Mouse (Mus musculus): ENCODE measurements around the gene Fbxo47. TPM values are rescaled to one million over a fixed set of nuclear protein-coding genes. Genes with fewer than 3 reads are reported as not detected.
A peak's percentile ranks its signal among the peaks of the same experiment; 100 is the strongest.

Fbxo47 gene
- total RNA-seq, 2 experiments from 2014 or later: 0.69 to 1.3 TPM

DNA sequence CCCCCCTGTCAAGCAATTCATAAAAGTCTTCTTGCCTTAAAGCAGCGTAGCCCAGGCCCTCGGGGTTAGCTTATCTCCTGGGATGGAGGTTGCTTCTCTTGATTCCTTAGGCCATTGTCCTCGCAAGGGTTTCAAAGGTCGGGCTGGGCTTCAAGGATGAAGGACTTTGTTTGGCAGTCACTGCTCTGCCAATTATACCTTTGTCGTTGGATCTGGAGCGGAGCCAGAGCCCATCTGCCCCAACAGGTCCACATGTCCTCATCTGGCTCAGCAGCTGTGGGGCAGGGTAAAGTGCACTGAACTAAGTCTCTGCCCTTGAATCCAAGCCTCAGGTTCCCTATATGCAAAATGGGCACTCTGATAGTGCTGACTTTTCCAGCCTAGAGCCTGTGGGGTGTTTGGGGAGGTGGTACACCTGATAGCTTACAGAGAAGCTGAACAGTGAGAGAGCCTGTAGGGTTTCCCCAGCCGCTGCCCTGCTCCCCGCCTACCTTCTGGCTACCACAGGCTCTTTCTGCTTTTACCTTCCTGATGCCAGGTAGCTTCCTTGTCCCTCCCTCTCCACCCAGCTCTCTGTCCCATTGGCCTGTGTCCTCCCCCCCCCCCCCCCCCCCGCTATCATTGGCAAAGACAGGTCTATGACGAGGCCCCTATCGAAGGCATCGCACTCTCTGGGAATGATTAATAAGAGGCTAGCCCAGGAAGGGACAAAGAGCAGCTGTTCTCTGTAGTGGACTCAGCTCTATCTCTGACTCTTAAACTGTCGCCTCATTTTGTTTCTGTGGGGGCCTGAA lies 72.2 kb downstream of the Fbxo47 start:
- DNase-seq: no peak

DNA sequence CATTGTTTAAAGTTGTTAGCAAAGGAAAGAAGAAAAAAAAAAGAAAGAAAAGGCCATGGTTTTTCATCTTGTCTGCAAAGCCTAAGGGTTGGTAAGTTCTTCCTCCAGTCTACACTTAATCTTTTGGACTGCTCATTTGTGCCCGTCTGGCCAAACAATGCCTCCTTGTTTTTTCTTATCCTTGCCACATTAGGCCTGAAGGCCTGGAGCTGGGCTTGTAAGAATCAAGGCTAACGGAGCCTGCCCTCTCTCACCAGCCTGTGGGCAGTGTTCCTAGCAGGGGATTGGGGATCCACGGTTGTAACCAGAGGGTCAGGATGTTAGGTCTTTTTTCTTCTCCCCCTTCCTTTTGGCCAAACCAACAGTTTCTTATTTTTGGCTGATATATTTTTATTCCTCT lies 73.0 kb downstream of the Fbxo47 start:
- no peak for DNase-seq

DNA sequence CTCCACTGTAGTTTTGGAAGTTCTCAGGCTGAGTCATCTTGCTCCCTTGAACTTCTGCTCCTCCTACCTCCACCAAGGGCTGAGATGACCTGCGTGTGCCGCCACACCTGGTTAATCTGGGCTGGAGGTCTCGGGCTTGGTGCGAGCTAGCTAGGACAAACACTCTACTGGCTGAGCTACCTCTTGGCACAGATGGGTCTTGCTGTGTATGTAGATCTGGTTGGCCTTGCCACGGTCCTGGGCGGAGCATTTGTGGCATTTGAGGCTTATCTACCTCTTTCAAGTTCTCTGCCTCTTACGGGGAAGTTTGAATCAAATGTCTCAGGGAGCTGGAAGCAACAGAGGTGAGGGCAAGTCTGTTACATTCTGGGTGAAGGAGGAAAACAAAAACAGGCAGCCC lies 73.6 kb downstream of the Fbxo47 start:
- peak; percentile 56 for DNase-seq

DNA sequence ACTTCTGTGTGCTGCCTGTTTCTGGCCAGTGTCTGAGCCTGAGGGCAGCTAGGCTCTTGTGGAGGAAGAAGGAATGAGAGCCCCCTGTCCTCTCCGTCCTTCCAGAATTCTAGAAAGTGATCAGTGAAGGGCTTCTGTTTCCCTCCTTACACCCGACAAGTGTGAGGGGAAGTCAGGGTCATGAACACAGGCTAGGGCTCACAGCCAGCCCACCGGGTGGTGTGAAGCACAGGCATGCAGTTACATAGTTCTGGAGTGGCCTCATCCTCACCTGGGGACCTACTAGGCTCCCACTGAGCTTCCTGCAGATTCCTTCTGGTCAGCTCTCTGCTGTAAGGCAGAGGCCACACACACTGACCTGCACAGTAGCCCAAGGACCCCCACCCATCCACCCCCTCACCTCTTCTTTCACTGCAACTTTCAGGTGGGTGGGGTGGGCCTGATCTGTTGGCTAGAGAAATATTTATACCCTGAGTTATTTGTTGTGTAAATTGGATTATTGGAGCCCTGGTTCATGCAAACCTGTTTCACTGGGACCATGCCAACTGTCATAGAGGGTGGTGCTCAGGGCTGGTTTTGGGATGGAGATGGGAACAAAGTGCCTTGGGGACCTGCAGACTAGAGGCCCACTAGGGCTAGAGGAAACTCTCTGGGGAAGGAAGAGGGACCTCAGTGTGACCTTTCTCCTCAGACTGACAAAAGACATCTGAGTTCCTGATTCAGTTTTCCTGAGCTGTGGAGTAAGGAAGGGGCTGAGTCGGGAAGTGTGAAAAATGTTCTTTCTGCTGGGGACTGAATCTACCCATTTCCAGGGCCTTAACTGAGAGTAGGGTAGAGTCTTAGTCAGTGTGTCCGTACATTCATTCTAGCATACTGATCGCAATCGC lies 74.5 kb downstream of the Fbxo47 start:
- peak; percentile 27 for DNase-seq

DNA sequence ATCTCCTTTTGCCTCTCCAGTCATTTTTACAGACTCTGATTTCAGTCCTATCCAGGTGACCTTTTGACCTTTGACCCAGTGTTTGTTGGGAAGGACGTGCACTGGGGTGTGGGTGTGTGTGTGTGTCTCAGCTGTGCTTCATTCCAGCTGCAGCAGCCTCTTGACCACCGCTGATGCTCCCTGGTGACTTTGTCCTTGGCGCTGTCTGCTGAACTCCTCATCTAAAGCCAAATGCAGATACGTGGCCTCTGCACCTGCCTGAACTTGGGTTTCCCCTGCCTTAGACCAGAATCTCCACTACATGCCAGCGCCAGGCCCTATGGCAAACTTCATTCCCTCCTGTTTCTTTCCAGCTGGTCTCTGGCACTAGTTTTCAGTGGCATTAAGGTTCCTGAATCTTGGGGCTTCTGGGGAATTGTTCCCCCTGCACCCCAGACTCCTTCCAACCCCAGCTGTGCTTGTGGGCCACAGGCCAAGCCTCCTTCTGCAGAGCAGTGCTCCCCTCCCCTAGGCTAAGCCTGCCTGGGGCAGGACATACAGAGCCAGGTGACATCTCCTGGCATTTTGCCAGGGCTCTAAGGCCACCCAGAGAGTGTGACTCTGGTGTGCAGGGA lies 75.2 kb downstream of the Fbxo47 start:
- DNase-seq: peak; percentile 66

DNA sequence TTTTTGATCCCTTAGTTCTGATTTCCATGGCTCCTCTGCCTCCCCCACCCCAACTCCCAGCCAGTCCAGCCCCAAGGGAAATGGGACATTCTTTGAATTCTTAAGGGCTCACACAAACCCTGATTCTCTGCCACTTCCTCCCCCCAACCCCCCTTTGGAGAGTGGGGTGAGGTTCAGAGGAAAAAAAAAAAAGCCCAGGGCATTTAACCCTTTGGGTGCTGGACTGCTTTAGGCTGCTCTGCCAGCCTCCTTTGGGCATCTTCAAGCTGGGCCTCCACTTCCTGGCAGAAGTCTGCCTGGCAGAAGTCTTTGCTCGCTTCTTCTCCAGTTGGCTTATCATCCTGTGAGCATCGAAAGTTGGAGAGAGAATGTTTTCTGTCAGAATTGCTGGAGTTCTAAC lies 75.9 kb downstream of the Fbxo47 start:
- DNase-seq: peak; percentile 47

DNA sequence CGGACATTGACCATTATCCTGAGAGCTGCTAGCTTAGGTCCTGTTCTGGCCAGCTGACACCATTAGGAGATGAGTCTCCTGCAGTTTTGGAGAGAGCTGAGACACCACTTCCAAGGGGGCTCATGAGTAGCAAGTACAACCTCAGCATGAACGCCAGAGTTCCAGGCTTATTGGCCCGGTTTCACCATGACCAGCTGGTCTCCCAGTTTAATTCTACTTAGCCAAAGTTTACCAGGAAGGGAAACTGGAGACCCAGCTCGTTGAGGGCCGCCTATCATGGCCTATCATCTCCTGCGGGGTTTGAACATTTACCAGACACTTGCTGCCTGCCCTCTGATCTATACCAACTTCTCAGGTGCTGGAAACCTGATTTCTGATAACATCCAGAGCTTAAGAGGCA lies 76.3 kb downstream of the Fbxo47 start:
- DNase-seq: peak; percentile 7

DNA sequence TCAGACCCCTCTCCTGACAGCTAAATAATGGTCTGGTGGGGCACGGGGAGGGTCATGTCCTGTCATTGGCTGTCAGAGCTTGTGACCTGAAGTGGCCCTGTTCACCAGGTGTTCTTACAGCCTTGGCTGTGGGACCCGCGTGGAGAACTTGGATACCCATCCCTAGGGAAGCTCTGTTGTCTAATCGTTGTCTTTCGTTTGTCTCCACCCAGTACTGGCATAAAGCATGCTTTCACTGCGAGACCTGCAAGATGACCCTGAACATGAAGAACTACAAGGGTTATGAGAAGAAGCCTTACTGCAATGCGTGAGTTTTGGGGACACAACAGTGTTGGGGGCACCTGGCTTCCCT lies 77.4 kb downstream of the Fbxo47 start:
- no peak for DNase-seq

DNA sequence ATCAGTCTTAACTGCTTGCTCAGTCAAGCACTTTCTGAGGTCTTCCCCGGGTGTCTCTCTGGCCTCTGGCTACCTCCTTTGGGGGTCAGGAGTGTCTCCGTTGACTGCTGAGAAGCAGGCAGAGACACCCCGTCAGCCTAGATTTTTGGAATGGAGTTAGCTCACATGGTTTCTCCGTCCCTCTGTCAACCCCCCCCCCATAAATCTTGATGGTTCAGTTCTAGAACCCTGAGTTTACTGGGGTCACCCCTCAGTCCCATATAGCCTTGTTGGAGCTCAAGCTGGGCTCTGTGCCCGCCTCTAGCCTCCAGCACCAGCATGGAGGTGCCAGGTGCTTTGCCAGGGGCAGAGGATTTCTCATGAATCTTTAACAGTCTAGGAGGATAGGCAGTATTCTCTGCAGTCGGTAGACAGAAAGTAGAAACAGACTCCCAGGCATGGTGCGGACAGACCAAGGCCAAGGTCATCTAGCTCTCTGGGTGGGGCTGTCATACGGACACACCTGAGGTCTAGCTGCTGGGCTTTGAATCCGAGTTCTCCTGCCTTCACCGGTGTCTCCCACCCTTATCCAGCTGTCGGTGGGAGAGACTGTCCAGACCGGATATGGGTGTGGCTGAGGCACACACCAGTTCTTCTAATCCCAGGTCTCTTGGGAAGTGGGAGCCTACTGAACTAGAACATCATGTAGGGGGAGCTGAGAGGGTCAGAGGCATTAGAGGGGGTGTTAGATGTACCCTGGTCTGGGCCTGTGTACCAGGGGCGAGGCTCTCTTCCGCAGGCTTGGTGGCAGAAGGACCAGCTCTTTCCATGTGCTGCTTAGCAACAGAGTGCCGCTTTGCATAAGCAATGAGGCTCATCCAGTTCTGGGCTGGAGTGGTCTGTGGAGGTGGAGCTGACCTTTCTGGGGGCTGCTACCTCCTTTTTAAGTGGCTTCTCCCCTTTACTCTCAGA lies 78.0 kb downstream of the Fbxo47 start:
- DNase-seq: peak; percentile 22

DNA sequence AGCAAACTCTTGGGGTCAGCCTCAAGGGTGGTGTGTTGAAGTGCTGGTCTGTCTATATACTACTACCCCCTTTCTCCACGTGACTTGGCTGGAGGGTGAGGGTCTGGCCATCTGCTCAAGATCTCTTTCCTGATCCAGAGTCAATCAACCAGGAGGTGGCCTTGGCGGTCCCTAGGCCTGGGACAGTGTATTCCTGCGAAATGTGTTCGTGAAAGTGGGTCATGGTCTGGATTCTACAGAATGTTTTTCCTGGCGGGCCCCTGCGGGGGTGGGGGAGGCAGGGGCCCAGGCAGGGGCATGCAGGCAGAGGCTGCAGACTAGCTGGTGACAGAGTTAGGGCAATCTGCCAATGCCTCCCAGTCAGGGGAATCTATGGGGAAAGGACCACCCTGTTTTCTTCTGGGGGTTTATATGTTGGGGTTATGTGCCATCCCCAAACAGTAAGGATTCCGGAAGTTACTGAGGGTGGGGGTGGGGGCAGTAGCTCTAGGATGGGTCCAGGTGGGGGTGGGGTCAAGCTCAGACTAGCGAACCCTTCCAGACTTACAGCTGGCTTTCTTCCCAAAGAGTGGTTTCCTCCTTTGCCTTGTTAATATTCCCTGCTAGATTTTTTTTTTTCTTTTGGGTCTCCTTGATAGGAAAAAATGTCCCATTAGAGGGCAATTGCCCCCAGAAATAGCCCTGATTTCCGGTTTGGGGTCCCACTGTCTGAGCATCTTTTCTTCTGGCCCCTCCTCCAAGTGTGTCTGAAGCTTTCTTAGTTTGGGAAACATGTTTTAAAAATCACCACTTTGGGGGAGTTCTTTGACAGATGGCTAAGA lies 78.9 kb downstream of the Fbxo47 start:
- DNase-seq: peak; percentile 73

DNA sequence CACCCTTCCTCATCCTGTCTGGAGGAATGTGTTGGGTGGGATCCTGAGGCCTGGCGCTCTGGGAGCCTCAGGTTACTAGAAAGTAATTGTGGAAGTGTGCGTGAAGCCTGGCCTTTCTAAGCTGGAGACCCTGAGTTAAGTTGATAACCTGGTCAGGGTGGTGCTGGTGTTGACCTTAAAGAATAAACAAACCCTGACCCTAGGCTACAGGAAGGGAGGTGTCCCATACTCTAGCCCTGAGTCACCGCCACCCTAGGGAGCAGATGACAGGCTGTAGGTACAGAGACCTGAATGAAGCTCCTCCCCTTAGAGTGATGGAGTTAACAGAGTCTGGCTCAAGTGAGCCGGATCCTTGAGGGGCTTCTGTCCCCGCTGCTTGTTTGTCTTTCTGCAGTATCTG lies 80.1 kb downstream of the Fbxo47 start:
- DNase-seq: no peak

Other genes starting within 250 kb of the Fbxo47 start
- 10 to 100 TPM; 36.1 to 48.2 TPM for gene Mllt6, start 220.7 kb downstream of the Fbxo47 start, total RNA-seq (2021)
- 100 to 1,000 TPM; 260 to 277 TPM for gene Cisd3, start 198.3 kb downstream of the Fbxo47 start, total RNA-seq (2021)
- 10 to 100 TPM; 29.7 to 41.0 TPM for gene Pcgf2, start 183.7 kb downstream of the Fbxo47 start, total RNA-seq (2021)
- 100 to 1,000 TPM; 231 to 234 TPM for gene Psmb3, start 180.8 kb downstream of the Fbxo47 start, total RNA-seq (2021)
- gene Pip4k2b, start 139.4 kb downstream of the Fbxo47 start, total RNA-seq (2021): 10 to 100 TPM; 27.3 to 33.3 TPM
- 10 to 100 TPM; 19.9 to 20.0 TPM for gene Cwc25, start 117.6 kb downstream of the Fbxo47 start, total RNA-seq (2021)
- under 1 TPM in 1 of 2 experiments, not detected in 1; 0.51 TPM for gene 1700001P01Rik, start 108.2 kb downstream of the Fbxo47 start, total RNA-seq (2021)
- 100 to 1,000 TPM; 958 to 975 TPM for gene Rpl23, start 101.7 kb downstream of the Fbxo47 start, total RNA-seq (2021)
- 100 to 1,000 TPM; 107 to 122 TPM for gene Lasp1, start 85.2 kb downstream of the Fbxo47 start, total RNA-seq (2021)
- gene B230217C12Rik, start 43.4 kb downstream of the Fbxo47 start, total RNA-seq (2021): 1 to 10 TPM; 2.0 to 3.1 TPM
- 1 to 10 TPM; 3.4 to 7.2 TPM for gene Plxdc1, start 102.3 kb upstream of the Fbxo47 start, total RNA-seq (2021)
- 1 to 10 TPM; 3.1 to 3.8 TPM for gene Arl5c, start 112.0 kb upstream of the Fbxo47 start, total RNA-seq (2021)
- gene Cacnb1, start 138.9 kb upstream of the Fbxo47 start, total RNA-seq (2021): 10 to 100 TPM; 11.7 to 29.3 TPM
- gene Rpl19, start 142.6 kb upstream of the Fbxo47 start, total RNA-seq (2021): 1,000 to 10,000 TPM; 1,275 to 1,278 TPM
- gene Stac2, start 169.3 kb upstream of the Fbxo47 start, total RNA-seq (2021): 1 to 10 TPM; 1.8 to 3.1 TPM